Mouse (Mus musculus) heart, postnatal 36 days (tissue): ENCODE data around the gene Wdfy2. TPM values are rescaled to one million over a fixed set of nuclear protein-coding genes. Genes with fewer than 3 reads are reported as not detected.
"Not testable (repeated sequence)": the region's sequence is repeated elsewhere in the genome, so short reads cannot be mapped to it uniquely, and the experiment has no call there.

Experiments
- DNase-seq, 2 experiments: peaks; one replicate each; pipeline ENCODE4 v3.0.0; 2021 to 2022
- intact Hi-C: fragments of 180-260 bp; cut with DNase I; formaldehyde crosslinking; loops from one replicate; pipeline ENCODE4 v1.15.1; 2025
- total RNA-seq, 2 experiments: library from RNA; stranded (reverse); gene quantifications; 2 replicates each; pipeline ENCODE4 v1.2.3; 2021

Wdfy2 gene
- total RNA-seq, 2 experiments from 2014 or later: 6.6 to 7.9 TPM

DNA sequence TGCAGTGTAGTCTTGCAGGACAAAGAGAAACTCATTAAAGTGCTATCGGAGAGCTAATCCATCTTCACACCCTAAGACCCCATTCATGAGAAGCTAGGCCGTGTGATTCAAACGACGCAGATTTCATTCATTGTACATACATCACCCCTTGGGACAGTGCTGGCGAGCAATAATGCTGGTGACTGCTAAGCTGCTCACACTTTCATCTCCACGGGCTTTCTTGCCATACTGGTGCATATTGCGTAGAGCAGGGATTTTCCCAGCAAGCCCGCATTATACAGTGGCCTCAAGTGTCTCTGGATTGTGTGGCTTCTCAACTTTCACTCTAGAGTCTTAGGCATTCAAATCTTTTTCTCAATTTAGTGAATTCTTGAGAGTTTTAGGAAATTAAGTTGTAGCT, 36.9 kb downstream of the Wdfy2 start:
- DNase-seq: no peak
- intact Hi-C loops: no loop called here

DNA sequence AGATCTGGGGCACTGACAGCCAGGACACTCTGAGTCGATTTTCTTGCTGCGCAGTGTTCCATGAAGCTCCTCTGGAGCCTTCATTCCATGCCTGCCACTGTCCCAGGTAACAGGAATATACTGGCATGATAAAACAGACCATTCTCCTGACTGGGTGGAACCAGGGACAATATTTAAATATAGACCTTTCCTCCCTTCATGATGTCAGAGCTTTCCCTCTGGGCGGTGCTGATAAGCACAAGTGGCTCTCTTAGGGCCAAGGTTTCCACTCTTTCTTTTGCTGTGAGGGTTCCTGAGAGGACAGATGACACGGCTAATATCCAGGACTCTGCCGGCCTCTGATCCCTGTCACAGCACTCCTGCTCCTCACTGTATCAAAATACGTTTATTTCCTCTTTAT, 40.6 kb downstream of the Wdfy2 start:
- intact Hi-C loops: loop anchor here (2.0 kb wide), 2 partner anchors 59 to 97 kb away; no protein-coding TSS in a partner anchor
- DNase-seq: no peak

DNA sequence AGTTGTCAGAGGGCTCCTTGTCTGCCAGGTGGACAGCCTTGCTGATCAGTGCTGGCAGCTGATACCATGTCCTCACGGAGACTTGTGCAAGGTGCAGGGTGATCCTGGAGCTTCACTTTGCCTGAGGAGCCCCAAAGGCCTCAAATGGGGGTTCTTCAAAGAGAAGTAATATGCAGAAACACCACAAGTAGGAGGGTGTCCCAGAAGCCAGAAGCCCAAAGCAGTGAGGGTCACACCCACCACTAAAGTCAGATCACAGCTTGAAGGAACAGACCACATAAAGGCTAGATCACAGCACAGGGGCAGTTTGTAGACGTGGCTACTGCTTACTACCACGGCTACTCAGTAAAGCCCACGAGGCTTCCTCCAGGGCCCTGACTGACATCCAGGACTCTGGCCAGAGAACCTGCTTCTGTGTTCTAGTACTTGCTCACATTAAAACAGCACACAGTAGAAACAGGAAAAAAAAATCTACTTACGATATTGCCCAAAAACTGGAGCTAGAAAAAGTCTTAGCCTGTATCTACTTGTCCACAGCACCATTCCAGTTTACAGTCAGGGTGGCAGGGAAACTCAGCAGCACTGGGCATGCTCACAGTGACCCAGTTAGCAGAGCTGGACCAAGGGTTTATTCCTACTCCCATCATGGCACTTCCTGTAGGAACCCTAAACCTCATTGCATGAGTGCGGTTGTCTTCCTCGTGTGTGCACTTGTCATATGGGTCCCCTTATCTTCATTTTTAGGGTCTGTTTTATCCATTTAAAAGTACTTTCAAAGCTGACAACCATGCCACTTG, 41.4 kb downstream of the Wdfy2 start:
- no peak for DNase-seq
- intact Hi-C loops: loop anchor here (2.0 kb wide), 2 partner anchors 58 to 96 kb away; no protein-coding TSS in a partner anchor

DNA sequence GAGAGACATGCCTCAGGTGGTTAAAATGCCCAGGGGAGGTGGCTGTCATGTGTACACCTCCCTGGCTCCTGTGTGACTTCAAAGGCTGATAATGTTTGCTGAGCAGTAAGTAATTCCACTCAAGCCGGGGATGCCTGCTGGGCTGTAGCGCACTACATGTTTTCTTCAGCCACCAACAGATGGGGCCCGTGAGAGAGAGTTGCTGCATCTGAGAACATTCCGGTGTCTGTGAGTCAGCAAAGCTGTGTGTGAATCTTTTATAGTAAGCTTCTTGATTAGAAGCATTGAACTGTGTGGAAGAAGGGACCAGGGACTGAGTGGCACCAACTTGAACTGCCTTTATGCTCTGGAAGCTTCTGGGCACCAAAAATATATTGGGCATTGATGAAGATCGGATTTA, 42.0 kb downstream of the Wdfy2 start:
- DNase-seq: peak; percentile 76 to 77
- intact Hi-C loops: loop anchor here (2.0 kb wide), 2 partner anchors 57 to 95 kb away; no protein-coding TSS in a partner anchor

DNA sequence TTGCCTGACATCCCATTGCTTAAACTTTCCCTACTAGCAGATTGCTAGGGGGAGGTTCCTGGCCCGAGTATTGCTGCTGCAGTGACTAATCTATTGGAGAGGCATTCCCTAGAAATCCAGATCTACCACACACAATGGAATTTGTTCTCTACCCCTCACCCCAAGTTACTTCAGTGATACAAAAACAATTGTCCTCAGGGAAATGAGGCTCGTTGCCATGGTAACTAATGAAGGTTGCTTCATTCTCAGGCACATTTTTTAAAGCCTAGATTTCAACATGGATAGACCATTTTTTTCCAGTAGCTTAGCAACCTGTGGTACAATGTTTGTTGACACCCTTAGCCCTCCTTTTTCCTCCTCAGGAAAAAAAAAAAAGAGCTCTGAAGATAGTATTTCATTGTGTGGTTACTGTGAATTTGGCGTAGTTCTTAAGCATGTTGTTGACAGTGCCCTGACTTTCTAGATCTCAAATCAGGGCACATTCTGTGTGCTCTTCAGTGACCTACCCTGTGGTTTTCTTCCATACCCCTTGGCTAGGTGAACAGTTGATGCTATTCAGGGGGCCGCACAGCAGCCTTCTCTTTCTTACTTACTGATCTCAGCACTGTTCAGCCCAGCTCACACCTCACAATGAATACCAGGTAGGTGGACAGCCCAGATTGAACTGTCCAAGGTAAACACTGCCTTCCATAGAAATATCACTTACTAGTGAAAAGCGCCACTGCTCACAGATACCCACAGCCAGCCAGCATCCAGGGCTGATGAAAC, 42.8 kb downstream of the Wdfy2 start:
- DNase-seq: peak; percentile 44 to 53
- intact Hi-C loops: loop anchor here (5.0 kb wide), 1 partner anchor 118 kb away; the partner anchor contains the start of gene Ints6

DNA sequence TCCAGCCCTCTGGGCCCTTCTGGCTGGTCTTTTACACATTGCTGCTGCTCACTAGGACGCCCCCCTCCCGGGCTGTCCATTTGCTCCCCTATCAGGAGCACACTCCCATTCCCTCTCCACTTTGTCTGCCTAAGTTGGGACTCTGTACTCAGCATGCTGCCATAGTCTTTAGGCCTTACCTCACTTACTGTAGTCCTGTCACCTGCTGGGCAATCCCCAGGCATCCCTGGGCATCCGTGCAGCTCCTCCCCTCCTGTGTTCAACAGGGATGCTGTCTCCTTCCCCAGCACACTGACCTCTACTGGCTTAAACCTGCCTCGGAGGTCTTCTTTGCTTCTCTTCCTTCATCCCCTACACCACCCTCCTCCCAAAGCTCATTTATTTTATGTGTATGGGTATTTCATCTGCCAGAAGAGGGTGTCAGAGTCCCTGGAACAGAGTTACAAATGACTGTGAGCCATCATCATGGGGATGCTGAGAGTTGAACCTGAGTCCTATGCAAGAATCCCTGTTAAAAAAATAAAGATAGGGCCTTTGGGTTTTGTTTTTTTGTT, 44.7 kb downstream of the Wdfy2 start:
- intact Hi-C loops: loop anchor here (1.0 to 5.0 kb wide), 2 partner anchors 53 to 120 kb away; partner anchors contain the start of gene Ints6
- no peak for DNase-seq

DNA sequence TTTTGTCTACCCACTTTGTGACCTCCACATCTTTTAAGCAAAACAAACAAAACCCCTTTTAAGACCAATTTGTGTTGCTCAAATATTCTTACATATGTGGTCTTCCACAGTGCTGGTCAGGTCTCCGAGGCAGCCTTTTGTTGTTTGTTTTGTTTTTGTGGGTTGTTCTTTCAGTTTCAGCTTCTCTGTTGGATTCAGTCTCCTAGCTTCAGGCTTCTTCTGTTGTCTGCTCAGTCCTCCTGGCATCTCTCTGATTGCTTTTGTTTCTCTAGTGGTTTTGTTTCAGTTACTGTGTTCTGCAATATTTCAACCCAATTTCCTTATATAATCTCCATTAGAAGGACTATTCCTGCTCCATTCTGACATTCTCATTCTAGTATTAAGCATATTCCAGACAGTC, 46.1 kb downstream of the Wdfy2 start:
- intact Hi-C loops: loop anchor here (5.0 kb wide), 1 partner anchor 121 kb away; the partner anchor contains the start of gene Ints6

DNA sequence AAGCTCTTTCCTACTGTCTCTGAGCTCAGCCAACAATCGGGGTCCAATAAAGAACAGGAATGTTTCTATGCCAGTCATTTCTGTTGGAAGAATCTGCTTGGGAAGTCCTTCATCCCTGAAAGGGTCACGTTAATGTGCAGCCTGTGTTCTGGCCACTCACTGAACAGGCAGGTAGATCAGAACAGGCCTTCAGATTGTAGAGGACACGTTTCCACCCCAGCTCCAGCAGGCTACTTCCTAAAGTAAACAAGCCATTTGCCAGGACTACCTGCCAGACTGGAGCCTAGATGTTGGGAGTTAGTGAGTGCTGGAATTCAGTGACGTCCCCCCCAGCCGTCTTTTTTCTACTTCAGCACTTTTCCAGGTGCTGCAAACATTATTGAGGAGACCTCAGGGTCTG, 46.7 kb downstream of the Wdfy2 start:
- intact Hi-C loops: loop anchor here (5.0 kb wide), 1 partner anchor 122 kb away; the partner anchor contains the start of gene Ints6
- no peak for DNase-seq

More for the DNA sequence above, 46.1 kb downstream of the Wdfy2 start:
- DNase-seq: no peak

DNA sequence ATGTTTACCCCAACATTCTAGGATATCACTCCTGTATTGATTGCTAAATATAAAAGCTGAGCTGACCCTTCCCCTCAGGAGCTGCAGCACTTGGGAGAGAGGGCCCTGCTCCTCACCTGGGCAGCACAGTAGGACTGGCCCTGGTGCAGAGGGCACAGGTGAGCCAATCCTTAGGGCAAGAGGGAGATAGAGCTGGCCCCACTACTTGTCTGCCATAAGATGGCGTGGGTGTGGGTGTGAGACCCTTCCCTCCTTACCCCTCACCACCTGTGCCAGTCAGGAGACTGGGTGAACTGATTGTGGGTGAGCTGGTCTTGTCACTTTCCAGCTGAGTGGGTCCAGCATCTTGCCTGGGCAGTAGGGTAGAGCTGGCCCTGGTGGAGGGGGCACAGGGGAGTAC, 47.2 kb downstream of the Wdfy2 start:
- intact Hi-C loops: loop anchor here (5.0 kb wide), 2 partner anchors 38 to 122 kb away; partner anchors contain the start of gene Ints6
- no peak for DNase-seq

DNA sequence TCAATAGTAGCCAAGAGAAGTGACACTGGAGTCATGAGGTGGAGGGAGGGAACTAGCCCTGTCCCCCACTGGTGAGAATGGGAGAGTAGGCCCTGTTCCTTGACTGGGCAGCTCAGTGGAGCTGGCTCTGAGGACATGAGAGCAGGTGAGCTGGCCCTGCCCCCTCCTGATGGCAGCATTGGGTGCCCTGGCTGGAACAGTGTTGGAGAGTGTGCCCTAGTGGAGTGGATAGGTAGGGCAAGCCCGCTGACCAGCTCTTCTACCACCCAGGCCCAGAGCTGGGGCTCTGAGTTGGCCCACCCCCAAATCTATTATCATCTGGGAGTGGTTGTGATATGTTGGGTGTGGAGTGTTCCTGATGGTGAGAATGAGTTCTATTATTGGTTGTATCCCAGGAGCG, 47.7 kb downstream of the Wdfy2 start:
- intact Hi-C loops: loop anchor here (5.0 kb wide), 1 partner anchor 37 kb away; no protein-coding TSS in a partner anchor
- DNase-seq: no peak

DNA sequence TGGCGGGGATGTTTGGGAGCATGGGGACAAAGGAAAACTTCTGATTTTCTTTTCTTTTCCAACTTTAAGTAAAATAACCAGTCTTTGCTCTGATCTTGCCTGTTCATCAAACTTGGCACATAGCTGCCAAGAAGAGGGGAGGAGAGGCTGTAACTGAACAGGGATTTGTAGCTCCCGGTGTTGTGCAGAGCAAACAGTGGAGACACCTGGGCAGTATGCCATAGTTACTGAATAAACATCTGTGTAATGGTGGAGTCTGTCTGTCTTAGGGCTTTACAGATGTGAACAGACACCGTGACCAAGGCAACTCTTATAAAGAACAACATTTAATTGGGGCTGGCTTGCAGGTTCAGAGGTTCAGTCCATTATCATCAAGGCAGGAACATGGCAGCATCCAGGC, 53.9 kb downstream of the Wdfy2 start:
- DNase-seq: no peak

DNA sequence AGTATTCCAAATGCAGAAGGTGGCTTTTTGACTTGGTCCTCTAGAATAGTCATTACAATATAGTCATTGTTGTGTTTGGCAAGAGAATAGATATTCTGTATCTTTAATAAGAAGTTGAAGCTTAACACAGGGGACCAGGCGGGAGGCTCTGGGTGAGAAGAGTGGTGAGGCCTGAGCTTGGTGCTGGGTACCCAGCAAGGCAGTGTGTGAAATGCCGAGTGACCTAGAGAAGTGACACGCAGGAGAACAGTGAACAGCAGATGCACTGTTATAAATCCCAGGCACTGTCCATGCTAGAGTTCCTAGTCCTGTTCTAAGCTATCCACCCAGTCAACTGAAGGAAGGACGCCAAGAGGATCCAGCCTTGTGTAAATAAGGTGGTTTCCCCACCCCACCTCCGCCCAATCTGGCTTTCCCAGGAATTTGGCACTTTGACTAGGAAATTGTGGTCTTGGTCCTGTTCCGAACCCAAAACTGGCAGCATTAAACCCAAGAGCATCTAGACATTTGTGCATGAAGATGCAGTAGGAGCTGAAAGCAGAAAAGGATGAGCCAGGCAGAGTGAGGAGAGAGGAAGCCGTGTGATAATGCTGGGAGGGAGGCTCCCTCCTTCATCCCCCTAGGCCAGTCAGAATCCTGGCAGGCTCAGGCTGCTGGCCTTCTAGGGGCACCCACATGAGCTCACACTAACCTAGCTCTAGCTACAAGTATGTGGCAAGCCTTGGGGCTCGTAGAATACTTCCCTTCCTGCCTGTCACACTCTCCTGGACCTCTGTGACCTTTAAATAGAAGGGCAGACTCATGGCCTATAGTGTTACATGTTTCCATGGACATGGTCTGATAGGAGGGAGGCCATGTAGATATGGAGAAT, 55.5 kb downstream of the Wdfy2 start:
- DNase-seq: peak in 1 of 2 experiments; percentile 33
- intact Hi-C loops: no loop called here

More for the DNA sequence above, 53.9 kb downstream of the Wdfy2 start:
- intact Hi-C loops: no loop called here

DNA sequence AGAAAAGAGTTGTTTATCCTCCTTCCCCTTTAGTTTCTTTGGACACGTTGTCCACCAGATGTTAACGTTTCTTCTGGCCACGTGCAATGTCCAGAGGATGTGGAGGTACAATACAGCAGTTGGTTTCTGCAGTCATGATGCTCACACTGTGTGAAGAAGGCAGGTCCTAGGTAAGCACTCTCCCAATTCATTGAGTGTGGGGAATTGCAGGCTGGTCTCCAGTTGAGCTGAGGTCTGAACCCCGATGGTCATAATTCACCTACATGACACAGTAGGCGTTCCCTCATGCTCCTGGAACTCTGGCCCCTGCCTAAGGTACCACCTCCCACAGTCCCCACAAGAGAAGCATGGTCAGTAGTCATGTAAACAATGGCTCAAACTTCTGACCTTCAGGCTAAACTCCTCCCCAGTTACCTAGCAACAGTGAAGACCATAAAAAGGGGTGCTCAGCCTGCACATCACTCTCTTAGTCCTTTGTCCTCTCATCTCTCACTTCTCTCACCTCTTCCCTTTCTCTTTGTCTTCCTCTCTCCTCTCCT, 56.2 kb downstream of the Wdfy2 start:
- DNase-seq, intact Hi-C loops: not testable (repeated sequence)

DNA sequence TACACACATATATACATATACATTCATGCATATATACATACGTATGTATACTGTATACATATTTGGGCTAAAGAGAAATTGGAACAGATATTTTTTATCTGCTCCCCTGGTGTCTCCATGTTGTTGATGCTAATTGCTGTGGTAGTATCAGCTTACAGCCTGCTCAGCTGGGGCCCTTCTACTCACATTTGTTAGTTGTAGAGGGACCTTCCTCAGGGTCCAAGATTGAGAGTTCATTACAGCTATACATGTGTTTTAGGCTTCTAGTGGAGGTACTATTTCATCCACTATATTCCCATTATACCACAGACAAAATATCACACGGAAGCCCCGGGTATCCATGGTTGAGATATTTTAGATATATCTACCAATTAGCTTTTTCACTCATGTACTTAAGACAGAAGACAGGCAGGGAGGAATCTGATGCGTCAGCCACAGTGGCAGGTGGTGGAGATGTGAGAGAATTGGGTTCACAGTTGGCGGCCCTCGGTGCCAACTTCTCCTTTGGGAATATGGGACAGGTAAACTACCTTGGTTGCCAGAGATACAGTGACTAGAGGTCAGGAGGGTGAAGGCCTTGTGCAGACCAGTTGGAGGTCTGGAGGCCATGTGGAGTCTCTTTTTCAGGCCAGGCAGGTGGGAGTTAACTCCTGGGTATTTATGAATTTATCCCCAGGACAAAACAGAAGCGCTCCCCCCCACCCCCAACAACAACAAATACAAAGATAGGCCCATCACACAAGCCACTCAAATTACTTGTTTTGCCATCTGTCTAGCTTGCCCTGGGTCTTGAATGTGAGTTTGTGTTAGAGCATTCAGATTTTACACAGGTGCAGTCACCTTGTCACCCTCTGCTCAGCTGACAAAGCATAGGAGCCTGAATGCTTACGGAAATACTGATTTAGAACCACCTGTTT, 57.7 kb downstream of the Wdfy2 start:
- DNase-seq: no peak
- intact Hi-C loops: no loop called here

DNA sequence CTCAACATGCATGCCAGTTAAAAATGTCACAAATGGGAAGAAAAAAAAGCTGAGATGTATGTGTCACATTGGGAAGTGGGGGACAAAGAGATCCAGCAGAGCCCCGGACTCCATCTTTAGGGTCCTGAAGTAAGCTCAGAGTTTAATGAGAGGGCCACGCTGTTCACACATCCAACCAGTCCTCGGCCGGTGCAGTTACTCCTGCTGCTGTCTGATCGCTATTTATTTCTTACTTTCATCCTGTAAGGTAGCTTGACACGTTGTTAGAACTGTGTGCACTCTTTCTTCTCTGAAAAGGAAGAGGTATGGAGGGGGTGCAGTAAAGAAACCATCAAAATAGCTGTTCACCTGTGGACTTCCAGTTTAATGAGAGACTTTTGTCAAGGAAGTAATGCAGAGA, 60.6 kb downstream of the Wdfy2 start:
- intact Hi-C loops: no loop called here

DNA sequence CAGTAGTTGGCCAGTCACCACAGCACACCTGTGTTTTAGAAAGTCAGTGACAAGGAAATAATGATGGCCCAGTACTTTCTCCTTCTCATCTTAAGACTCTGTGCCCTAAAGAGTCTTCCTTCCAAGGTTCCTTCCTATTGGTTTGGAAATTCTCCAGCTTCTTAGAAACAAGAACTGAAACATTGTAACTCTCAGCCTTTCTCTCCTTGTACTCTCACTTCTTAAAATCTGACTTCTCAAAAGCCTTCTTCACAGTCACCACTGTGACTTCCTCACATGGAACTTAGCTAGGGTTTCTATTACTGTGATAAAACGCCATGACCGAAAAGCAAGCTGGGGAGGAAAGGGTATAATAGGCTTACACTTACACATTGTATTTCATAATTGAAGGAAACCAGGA, 70.4 kb downstream of the Wdfy2 start:
- intact Hi-C loops: no loop called here
- no peak for DNase-seq

More for the DNA sequence above, 60.6 kb downstream of the Wdfy2 start:
- DNase-seq: no peak

DNA sequence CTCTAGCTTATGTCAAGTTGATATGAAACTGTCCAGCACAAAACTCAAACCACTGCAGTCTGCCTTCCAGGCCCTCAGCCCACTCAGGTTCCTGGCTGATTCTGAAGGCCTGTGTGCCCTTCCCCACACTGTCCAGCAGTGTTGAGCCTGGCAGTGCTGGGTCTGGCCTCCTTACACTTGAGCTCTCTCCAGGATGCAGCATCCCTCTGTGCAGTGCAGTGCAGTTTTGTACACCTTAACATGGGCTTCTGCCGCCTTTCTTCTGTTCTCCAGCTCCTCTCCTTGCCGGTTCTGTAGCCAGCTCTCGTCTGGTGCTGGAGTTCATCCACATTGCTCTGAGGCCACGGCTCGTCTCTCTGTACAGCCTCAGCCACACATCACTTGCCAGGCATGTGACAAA, 71.1 kb downstream of the Wdfy2 start:
- DNase-seq: no peak
- intact Hi-C loops: no loop called here

DNA sequence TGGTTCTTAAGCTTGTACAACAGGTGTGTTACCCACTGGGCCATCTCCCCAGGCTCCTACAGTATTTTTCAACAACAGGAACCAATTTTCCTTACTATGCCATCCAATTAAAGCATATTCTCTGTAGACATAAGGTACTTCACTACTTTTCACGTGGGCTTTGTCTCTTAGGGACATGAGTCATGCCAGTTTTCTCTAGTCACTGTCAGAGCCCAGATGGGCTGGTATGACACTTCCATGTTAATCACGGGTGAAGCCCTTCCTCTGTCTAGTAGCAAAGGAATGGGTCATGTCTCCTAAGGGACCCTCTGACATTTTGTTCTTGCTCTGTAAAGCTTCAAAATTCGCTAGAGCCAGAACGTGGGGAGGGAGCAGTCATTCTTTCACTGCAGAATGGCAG, 73.4 kb downstream of the Wdfy2 start:
- DNase-seq: no peak
- intact Hi-C loops: no loop called here
